Mouse (Mus musculus) megakaryocyte progenitor cell, adult 5-6 weeks (primary cell): ENCODE results near the gene Emc7. TPM values are rescaled to one million over a fixed set of nuclear protein-coding genes. Genes with fewer than 3 reads are reported as not detected.

Experiments used
- ATAC-seq: replicated peaks from 2 replicates; pipeline ENCODE4 v1.8.0; 2016; ENCODE audit warnings: mild to moderate bottlenecking, moderate TSS enrichment, inconsistent platforms; ENCODE audit not compliant: poor library complexity
- total RNA-seq, 2 experiments: library from RNA; stranded (forward) in 1 of 2; stranded (reverse) in 1 of 2; fragments of 157-497, 149-512 nt in 1 of 2; fragments of 200-1000 nt in 1 of 2; gene quantifications; 2 replicates each; pipeline versions ENCODE4 v1.2.3 to v1.2.4; 2015 to 2017

Gene Emc7
- total RNA-seq, 2 experiments from 2014 or later, result 9.0 to 16.7 TPM

DNA sequence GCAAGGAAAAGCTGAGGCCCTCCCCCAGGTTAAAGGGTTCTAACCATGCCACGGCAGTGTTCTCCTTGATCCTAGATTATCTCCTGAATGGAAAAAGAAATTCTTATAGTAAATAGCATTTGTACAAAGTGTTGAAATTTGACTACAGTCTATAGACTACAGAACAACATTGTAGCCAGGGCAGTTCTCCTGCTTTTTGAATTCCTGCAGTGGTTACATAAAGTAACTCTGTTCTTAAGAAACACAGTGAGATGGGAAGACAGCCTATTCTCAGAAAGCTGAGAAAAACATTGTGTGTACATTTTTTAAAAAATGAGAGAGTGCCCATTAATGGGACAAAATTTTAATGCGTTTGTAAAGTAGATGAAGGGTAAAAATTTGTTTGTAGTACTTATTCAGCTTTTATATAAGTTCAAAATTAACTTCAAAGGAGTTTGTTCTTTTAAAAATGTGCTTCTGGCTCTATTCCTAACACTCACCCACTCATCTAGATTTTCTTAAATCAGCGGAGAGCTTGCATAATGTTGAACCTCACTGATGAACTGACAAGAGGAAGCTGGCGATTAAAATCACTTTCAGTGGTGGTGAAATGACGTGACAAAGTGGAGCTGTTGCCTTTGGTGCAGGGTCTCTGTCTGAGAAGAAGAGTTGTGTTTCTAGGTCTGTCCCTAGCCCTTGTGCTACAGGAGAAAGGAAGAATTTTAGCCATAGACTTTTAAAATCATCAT lies 20.4 kb downstream of the Emc7 start:
- ATAC-seq, result peak; percentile 60

DNA sequence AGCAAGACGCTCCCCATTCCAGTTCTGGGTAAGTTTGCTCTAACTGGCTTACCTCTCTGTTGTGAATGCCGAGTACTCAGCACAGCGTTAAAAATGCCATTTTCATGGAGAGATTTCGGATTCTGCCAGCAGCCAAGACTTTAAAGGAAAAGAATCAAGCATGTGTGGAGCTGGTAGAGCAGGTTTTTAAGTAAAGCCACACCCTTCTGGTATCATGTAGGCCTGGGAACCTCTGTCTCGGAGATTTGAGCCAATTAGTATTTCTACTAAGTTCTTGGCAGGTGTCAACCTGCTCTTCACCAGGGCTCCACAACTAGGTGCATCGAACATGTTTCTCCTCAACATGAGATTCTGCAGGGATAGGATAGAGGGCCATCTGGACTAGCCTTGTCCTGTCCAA lies 21.8 kb downstream of the Emc7 start:
- no peak for ATAC-seq

GRCm38 (mm10) chr2:112480669-112481068 lies 25.9 kb downstream of the Emc7 start, which contains the start of gene Chrm5:
Gene Chrm5 (minus strand): TSS chr2:112480769.
- ATAC-seq, result no peak

- ATAC-seq, result peak; percentile 79
Observed at GRCm38 (mm10) chr2:112481564-112481963, 26.8 kb downstream of the Emc7 start.

GRCm38 (mm10) chr2:112482533-112483333 lies 27.9 kb downstream of the Emc7 start:
- no peak for ATAC-seq

GRCm38 (mm10) chr2:112483334-112483651 lies 28.5 kb downstream of the Emc7 start:
- ATAC-seq, result no peak

GRCm38 (mm10) chr2:112484886-112485285 lies 30.1 kb downstream of the Emc7 start:
- 0 out of 2 replicates have a peak, but pooled peaks have one; percentile 15 for ATAC-seq

DNA sequence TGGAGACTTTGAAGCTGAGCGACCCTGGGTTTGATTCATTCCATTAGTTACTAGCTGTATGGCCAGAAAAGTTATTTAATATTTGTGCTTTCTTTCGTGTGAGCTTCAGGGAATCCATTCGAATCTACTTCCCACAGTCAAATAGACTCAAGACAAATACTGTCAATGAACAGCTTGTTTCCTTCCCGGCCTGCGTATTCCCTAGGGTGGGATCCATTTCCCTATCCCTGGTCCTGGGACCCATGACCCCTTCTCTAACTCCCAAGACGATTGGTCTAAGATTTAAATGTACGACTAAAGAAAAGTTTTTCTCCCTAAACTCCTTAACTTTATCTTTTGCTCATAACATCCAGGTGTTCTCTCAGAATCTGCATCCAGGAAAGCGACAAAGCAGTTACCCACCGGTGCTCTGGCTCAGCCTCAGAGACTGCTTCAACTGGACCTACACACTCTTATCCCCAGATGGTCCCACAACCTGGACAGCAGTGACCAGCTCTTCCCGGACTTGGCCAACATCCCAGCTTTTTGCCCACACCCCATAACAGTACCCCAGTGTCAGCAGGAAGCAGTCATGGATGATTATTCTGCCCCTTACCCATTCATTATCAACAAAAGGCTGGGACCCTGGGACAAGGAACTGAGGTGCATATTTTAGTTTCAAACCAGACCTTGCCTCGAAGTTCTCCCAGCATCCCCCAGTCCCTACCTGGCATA lies 35.8 kb downstream of the Emc7 start:
- ATAC-seq, result no peak

DNA sequence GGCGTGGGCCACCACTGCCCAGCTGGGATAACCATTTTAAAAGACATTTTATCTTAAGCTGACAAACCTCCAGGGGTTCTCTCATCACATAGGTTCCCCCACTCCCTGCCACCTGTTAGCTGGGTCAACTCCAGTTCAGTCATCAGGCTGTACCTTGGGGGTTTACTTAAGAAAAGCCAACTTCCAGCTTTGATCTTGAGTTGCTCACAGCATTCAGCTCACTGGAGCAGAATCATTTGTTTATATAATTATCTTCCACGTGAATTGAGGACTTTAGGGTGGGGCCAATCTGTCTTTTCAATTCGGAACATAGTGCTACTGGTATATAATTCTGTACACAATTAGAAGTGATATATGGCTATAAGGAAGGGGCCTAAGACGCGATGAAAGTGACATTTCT lies 36.8 kb downstream of the Emc7 start:
- no peak for ATAC-seq

DNA sequence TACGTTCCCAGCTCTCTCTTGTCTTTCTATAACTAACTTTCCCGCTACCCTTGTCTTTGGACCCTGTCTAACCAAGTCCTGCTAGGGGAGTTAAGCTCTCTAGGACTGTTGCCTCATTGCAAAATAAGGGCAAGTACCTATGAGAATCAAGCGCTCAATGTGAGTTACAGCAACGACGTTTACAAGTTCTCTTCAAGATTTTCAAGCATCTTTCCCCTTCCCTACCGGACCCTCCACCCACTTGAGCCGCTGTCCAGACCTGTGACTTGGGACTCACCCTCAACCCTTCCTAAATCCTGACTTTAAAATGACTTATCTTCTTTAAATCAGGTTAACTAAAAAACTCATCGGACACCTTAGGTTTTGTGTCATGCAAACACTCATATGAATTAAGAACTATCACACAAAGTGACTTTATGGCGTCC lies 37.6 kb downstream of the Emc7 start:
- no peak; the same call in 1 of the 2 replicates for ATAC-seq

- ATAC-seq, result peak; percentile 65
Observed at GRCm38 (mm10) chr2:112492856-112493538, 38.2 kb downstream of the Emc7 start, which contains the start of gene Aven. Gene Aven (plus strand): TSS chr2:112492964.

- peak; percentile 14 for ATAC-seq
Observed at GRCm38 (mm10) chr2:112493539-112494260, 38.9 kb downstream of the Emc7 start.

GRCm38 (mm10) chr2:112497851-112498250 lies 43.1 kb downstream of the Emc7 start:
- ATAC-seq, result no peak

DNA sequence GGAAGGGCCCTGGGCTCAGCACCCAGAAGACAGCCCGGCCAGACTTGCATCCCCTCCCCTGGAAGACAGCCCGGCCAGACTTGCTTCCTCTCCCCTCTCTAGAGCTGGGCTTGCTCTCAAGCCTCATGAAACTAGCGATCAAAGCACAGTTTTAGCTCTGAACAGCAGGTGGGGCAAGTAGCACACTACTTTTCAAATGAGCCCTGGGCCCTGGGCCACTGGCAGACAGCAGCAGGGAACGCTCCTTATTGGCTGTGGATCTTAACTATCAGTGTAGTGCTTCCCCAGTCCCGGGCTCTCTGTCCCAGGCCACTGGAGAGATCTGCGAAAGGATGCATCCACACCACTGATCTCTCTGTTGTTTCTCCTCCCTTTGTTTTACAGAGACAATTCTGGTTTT lies 46.4 kb downstream of the Emc7 start:
- ATAC-seq, result peak; percentile 99

DNA sequence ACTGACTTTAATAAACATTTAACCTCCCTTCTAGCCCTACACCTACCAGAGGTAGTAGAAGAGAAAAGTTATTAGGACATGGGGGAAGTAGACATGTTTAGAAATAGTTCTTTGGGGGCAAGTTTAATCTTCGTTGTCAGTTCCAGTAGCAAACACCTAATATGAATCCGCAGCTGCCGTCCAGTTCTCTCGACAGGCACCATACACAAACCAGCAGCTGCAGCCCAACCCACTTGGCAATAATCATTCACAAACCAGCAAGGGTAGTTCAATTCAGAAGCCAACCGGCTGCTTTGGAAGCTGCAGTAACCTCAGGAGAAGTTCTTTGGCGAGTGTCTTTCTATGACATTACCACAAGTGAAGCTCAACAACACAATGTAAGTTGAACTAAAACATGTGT lies 49.2 kb downstream of the Emc7 start:
- ATAC-seq, result no peak

- no peak for ATAC-seq
Observed at GRCm38 (mm10) chr2:112506841-112507435, 52.1 kb downstream of the Emc7 start.

DNA sequence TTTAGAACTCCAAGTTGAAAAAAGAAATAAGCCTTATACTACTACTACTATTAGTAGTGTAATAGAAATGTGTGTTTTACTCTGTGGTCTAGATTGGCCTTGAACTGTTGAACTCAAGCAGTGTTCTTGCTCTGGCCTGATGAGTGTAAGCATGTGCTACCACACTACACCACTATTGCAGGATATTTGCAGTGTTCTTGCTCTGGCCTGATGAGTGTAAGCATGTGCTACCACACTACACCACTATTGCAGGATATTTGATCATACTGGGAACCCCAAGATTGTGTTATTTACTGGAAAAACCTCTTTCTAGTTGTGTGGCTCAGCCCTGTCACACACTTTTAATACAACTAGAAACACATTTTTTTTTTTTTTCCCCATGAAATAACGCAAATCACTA lies 52.6 kb downstream of the Emc7 start:
- ATAC-seq, result peak; percentile 56

DNA sequence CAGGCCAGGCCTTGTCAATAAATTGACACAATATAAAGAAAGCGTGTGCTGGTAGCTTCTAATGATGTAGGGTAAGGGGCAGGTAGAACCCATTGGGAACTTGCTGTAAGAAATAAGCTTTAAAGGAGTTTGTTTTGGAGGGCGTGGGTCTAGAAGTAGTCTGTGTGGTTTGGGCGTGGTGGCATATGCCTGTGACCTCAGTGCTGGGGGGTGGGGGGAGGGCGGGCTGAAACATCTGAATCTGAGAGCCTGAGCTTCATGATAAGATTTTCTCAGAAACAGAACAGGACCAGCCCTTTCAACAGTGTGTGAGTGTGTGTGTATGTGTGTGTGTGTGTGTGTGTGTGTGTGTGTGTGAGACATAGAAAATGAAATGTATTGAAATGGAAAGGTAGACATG lies 55.3 kb downstream of the Emc7 start:
- ATAC-seq, result peak; percentile 94

DNA sequence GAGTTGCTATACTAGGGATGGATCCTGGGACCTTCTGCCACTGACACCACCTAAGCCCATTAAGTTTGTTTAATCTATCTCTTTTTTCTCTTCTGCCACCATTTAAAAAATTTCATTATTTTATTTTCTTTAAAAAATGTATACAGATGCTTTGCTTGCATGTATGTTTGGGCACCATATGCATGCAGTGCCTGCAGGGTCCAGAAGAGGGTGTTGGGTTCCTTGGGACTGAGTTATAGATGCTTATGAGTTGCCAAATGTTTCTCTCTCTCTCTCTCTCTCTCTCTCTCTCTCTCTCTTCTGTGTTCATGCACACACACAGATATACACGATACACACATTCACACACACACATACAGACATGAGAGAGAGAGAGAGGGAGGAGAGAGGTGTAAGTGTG lies 58.2 kb downstream of the Emc7 start:
- 0 out of 2 replicates have a peak, but pooled peaks have one; percentile 37 for ATAC-seq

GRCm38 (mm10) chr2:112516728-112517127 lies 61.9 kb downstream of the Emc7 start:
- ATAC-seq, result no peak
